ENCODE assay signal across 21 mouse cellular contexts in genomic region chr2:16406508-16406907, GRCm38 (mm10). TPM values are rescaled to one million over a fixed set of nuclear protein-coding genes. Genes with fewer than 3 reads are reported as not detected.
DNase-seq lines count a peak whose midpoint lies in the region; ATAC-seq and TF ChIP-seq lines count a peak whose summit lies in the region.
"Had no signal": no experiment of that assay in that cellular context is flagged by ENCODE, and none has a peak within 500 bp of the region (broad histone marks: within the 10 kb centered on the region; RNA-seq: fewer than 3 reads in every experiment).

No protein-coding gene starts in this region.

- in situ Hi-C loops in Patski (cut with MboI; ENCODE audit: low pct_unique_long_range_greater_than_20kb): no loop called here

- TF ChIP-seq CTCF in Patski (IDR thresholded peaks at IDR 0.05): no peak

- H3K27me3 ChIP-seq in heart, embryonic 11.5 days (ENCODE audit: control insufficient read depth, insufficient read depth, low read length): no peaks in the 10 kb centered on the region
- no peaks in the 10 kb centered on the region for H3K27me3 ChIP-seq in Patski
- H3K27me3 ChIP-seq: heart, embryonic 13.5 days; megakaryocyte, embryonic 14.5 days had no signal

- peak; percentile 13 for DNase-seq in heart, adult 8-10 months (ENCODE audit: low spot score)
- peak; percentile 12 for DNase-seq in lung, postnatal 25 days (ENCODE audit: low spot score)
- DNase-seq in lung, postnatal 4 days: no peak
- DNase-seq in Patski (ENCODE audit: low read depth, low spot score): peak; percentile 57
- DNase-seq in skeletal muscle tissue, adult 2 months (ENCODE audit: low read depth, low spot score): peak; percentile 10
- no peak for DNase-seq in cerebellum, adult 11 months
- DNase-seq: cerebellum, adult 9-10 months; kidney, adult 11 months; kidney, postnatal 10 days; midbrain, embryonic 14.5 days; spleen, adult 18-20 months; thymus, postnatal 25 days had no signal

- no peak overlapping the region for H3K9ac ChIP-seq in heart, embryonic 11.5 days (ENCODE audit: low read depth, low read length)
- H3K9ac ChIP-seq: heart, embryonic 13.5 days had no signal

- no peaks in the 10 kb centered on the region for H3K36me3 ChIP-seq in heart, embryonic 11.5 days (ENCODE audit: control insufficient read depth, insufficient read depth, low read length)
- H3K36me3 ChIP-seq: G1E; heart, embryonic 13.5 days; hindbrain, embryonic 10.5 days had no signal

- H3K9me3 ChIP-seq in heart, embryonic 11.5 days (replicated peaks; ENCODE audit: control insufficient read depth, low read length): no peaks in the 10 kb centered on the region
- H3K9me3 ChIP-seq: G1E; heart, embryonic 13.5 days; hindbrain, embryonic 10.5 days; megakaryocyte, embryonic 14.5 days had no signal

- no peak overlapping the region for H3K4me2 ChIP-seq in heart, embryonic 11.5 days
- H3K4me2 ChIP-seq: heart, embryonic 13.5 days; liver, embryonic 11.5 days had no signal

- POLR2A ChIA-PET in Patski (lab: Charles Lee): no interaction called here

- 74% methylated on average over 2 of the region's 2 CpGs for WGBS in heart, embryonic 11.5 days (ENCODE audit: insufficient replicate concordance)

- H3K4me3 ChIP-seq in heart, embryonic 11.5 days (ENCODE audit: low read depth, low read length): no peak overlapping the region
- H3K4me3 ChIP-seq: erythroblast, embryonic 14.5 days; heart, embryonic 13.5 days; hindbrain, embryonic 10.5 days; megakaryocyte, embryonic 14.5 days had no signal

- no peaks in the 10 kb centered on the region for H3K4me1 ChIP-seq in heart, embryonic 11.5 days (ENCODE audit: control insufficient read depth, insufficient read depth, low read length)
- H3K4me1 ChIP-seq: heart, embryonic 13.5 days; hindbrain, embryonic 10.5 days had no signal

- ATAC-seq in heart, embryonic 11.5 days (replicated peaks; ENCODE audit: insufficient number of reproducible peaks, low FRiP score, low TSS enrichment): no peak
- peak; percentile 94 for ATAC-seq in Patski
- ATAC-seq: forebrain, embryonic 14.5 days; hindbrain, postnatal 0 days had no signal

- CTCF ChIA-PET in Patski (lab: Charles Lee): no interaction called here

- no peak overlapping the region for H3K27ac ChIP-seq in heart, embryonic 11.5 days (ENCODE audit: low read depth, low read length)
- H3K27ac ChIP-seq: heart, embryonic 13.5 days; hindbrain, embryonic 10.5 days; hindbrain, postnatal 0 days had no signal

RNA-seq across cellular contexts. Expression of gene Plxdc2, which starts 50.4 kb away (rescaled TPM):
- 10 to 100 TPM; 16.7 to 20.7 (median 18.2) TPM for total RNA-seq in heart, adult 8-10 months (2022)
- 18.2 and 18.4 TPM in 2 replicates for polyA plus RNA-seq in heart, embryonic 11.5 days (2014; fragmentation: Nextera tagmentation; extraction: Ambion mirVana)
- 31.0 TPM for polyA plus RNA-seq in Patski (2021)
- polyA plus RNA-seq: erythroblast, embryonic 14.5 days; G1E had no signal

Comparison
In these comparisons a context has a peak if more than half of its experiments do, and no peak if none do; other contexts are left out.
1. DNase-seq: peak in heart, adult 8-10 months (single experiment), lung, postnatal 25 days (single experiment), Patski (single experiment) and skeletal muscle tissue, adult 2 months (single experiment); none in lung, postnatal 4 days (0 of 2) and cerebellum, adult 11 months (single experiment).